Mouse (Mus musculus) telencephalon, adult 2 months (tissue): ENCODE measurements around the gene Gcdh.

Experiments
- DNase-seq: peaks from one replicate; pipeline ENCODE4 v3.0.0-alpha.2; 2011; ENCODE audit warnings: low read depth, low spot score

Gene Gcdh

DNA sequence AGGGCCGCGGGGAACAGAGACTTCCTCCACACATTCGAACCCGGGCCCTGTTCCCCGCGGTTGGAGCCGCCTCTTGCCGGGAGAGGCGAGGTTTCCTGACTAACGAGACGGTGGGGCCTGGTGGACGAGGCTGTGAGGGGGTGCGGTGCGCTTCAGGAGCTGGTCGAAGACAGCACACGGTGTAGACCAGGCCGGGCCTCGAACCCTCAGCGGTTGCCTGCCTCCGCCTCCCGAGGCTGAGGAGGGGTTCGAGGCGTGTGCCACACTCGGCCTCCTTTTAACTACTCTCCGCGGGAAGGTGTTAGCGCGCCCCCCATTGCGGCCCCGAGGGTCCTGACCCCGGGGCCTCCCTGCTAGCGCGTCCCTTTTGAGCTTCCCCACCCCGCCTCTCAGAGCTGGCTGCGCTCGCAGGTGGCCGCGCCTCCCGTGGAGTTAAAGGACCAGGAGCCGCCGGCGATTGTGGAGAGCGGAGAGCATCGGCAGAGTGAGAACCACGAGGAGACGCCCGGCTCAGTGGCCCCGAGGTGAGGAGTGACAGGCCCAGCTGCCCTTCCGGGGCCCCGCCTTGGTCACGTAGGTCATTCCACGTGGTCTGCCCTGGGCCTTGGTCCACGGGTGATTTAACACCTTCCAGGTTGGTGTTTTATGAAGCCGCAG, 21.3 kb downstream of the Gcdh start:
- DNase-seq: no peak

DNA sequence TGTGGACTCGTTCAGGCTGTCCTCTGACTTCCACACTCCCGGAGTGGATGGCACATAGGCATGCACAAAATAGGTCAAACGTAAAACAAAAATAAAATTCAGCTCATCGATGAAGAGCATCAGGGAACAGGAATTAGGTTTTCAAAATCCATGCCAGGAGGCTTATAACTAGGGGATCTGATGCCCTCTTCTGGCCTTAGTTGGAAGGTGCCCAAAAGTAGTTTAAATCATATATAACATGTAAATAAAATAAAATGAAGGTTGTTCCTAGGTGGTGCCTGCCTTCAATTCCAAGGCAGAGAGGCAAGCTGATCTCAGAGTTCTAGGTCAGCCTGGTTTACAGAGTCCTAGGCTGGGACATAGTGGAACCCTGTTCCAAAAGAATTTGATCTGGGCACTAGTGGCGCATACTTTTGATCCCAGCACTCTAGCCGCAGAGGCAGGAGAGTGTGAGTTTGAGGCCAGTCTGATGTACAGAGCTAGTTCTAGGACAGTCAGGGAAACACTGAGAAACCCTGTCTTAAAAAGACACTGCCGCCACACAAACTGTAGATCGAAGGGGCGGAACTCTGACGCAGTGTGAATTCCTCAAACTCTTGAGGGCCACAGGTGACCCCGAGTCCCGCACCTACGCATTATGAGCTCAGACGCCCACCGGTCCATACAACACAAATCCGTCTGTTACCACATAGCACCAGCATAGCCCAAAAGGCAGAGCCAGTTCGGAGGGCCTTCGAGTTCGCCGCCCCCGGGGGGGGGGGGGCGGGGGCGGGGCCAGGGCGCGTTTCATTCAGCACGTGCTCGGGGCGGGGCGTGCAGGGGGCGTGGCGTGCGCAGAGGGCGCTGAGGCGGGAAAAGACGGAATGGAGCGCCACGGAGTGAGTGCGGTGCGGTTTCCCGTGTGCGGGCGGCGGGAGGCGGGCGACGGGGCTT, 22.1 kb downstream of the Gcdh start, which contains the start of gene Syce2:
Gene Syce2, plus strand, starts transcription at position 736 of the 933 bp plus-strand sequence.
- no peak for DNase-seq

DNA sequence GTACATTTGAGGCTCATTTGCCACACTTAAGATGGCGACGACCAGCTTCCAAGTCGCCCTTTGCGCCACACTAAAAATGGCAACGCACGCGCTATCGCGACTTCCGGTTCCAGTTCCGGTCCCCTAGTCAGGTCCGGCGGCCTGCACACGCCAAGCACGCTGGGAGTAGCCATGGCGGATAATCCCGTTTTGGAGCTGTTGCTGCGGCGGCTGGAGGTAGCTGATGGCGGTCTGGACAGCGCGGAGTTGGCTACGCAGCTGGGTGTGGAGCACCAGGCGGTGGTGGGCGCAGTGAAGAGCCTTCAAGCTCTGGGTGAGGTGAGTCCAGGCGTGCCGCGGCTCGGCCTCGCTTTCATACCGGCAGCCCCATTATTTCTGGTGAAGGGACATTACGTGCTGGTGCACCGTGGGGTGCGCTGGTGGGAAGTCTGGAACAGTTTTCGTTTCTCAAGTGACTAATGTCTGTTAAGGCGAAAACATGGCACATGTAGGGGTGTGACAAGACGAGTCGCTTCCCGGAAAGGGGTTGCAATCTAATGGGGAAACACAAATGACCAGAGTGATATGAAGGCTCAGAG, 36.8 kb downstream of the Gcdh start, which contains the start of gene Farsa:
Gene Farsa, plus strand, starts transcription at position 126 of the 578 bp plus-strand sequence.
- peak; percentile 96 for DNase-seq

DNA sequence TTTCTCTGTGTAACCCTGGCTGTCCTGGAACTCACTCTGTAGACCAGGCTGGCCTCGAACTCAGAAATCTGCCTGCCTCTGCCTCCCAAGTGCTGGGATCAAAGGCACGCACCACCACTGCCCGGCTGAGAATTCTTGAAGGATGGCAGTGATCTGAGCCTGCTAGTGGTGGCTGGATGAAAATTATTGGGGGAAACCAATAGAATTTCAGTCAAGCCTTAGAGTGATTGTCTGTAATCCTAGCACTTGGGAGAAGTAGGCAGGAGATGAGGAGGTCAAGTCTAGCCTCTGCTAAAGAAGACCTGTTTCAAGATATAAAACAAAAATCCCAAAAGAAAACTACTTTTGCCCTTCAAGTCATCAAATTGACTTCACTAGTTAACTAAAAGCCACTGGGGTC, 37.3 kb downstream of the Gcdh start:
- DNase-seq: no peak

DNA sequence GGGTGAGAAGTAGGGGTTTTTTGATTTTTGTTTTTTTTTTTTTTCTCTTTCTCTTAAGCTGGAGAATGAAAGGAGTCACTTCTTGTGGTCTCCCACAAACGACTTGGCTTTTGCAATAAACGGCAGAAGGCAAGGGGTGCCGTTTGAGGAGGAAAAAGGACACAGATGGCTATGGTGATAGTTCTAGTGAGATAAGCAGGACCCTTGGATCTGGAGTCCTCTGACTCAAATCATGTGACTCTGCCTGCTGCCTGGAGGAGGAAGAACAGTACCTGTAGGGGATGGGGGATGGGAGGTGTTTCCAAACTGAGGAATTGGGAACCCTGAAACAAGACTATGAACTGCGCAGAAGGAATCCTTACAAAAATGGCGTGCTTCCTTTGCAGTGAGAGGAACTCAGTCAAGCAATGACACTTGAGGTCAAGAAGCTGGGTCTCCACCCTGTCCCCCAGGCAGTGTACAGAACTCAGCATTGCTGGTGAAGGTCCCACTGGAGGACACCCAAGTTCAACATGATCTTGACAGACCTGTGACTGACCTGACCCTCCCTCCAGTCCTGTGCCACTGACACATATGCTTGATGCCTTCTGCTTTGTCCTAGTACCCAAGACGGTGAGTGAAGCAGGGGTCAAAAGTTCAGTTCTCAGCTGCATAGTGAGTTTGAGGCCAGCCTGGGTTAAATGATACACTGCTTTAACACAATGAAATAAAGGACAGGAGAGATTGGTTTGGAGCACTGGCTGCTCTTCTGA, 45.9 kb downstream of the Gcdh start:
- no peak for DNase-seq

DNA sequence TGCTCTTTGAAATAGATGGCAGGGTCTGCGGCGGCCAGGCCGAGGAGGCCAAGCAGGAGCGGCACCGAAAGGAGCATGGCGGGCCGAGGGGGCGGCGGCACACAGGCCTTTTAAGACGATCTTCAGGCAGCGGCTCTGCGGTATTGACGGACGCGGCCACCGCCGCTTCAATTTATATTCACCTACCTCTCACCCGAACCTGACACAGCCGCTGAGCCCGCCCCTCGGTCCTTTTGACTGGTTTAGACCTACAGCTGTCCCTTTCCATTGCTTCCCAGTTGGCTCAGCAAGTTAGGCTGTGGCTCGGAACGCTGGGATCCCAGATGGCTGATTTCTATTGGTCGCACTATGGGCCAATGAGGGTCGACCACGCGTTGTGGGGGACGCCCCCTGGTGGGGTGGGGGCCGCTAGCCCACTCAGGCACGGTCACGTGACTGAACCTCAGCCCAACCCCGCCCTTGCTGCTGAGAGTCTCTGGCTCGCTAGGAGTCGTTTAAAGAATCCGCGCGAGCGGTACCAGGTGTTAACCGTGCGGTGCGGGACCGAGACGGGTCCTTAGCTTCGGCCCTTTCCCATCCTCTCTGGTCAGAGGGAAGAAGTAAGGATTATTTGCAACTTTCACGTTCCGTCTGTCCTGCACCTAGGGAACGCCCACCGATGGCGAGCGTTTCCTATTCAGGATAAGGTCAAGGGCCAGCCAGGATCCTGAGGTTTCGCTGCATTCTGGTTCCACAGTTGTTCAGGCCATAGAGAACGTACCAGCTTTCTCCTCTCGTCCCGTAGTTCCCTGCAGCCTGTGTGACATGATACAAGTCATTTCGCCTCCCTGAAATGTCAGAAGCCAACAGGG, 46.8 kb downstream of the Gcdh start, which contains the start of gene Calr:
Gene Calr, minus strand, starts transcription at position 213 of the 851 bp plus-strand sequence.
- DNase-seq: peak; percentile 100

DNA sequence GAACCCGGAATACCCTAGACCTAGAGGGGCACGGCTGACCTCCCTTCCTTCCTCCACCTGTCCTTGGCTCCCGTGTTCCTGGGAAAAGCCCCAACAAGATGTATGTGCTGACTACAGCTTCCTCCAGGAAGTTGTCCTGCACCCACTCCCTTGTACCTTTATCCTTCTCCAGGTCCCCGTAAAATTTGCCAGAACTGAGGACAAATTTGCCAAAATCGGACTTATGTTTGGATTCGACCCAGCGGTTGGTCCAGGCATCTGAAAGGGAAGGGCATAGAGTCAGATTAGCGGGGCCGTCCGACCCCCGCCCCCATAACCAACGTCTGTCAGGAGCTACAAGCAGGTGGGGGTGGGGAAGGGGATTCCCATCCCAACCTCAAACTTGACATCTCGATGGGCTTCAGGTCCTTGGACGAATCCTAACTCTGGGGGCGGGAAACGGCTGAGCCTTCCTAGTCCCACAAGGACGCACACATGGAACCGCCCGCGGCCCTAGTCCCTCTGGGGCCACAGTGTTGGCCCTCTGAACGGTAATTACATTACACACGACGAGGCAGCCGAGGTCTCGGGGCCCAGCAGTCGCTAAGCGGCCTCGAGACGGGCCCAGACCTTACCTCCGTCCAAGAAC, 47.5 kb downstream of the Gcdh start:
- no peak for DNase-seq

DNA sequence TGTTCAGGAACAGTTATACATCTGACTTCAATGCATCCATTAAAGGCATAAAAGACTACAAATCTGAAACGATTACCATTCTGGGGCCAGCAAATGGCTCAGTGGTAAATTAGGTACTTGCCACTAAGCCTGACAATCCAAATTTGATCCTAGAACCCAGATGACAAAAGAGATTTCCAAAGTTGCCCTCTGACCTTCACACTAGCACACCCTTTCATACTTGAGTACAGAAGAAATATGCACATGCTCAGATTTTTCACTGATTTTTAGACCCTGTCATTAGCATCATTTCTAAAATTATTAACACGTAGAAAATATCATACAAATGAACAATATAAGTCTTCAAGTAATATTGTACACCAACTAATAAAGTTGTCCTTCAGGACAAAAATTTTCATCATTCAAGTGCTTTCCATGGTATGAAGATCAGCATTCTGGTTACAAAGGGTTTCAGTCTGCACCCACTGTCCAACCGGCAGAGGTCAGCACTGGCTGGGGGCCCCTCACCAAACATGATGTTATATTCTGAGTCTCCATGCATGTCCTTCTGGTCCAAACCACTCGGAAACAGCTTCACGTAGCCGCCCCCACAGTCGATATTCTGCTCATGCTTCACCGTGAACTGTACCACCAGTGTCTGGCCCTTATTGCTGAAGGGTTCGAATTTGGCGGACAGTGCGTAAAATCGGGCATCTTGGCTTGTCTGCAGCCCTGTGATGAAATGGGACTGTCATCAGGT, 48.2 kb downstream of the Gcdh start:
- DNase-seq: no peak

DNA sequence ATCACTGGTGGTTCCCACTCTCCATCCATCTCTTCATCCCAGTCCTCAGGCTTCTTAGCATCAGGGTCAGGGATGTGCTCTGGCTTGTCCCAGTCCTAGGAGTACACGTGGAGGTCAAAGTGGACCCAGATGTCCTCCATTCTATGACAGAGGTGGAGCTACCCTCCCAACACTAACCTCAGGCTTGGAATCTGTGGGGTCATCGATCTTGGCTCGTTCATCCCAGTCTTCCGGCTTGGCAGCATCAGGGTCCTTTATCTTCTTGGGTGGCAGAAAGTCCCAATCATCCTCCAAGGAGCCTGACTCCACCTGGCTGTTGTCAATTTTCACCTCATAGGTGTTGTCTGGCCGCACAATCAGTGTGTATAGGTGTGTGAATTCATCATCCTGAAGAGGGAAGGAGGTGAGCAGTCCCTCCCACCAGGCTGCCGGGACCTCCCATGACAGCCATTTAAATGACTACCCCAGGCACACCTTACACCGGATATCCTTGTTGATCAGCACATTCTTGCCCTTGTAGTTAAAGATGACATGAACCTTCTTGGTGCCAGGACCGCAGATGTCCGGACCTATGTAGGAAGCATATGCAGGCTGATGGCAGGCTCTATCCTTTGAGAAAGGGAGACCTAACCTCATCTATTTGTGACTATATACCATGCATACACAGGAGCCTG, 49.2 kb downstream of the Gcdh start:
- no peak for DNase-seq

DNA sequence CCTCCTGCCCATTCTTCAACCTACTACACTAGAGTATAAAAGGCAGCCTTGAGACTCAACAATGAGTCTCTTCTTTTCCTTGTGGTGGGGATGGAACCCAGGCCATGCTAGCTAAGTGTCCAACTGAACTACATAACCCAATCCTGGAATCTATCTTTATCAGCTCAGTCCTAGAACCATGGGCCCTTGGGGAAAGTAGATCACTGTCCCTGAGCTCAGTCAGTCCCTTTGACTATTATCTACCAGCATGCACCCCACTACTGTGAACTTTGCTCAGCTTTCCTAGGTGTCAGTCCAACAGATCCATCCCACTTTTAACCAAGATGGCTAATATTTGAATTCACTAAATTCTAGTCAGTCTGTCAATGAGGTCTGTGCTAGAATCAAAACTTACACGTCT, 52.2 kb downstream of the Gcdh start:
- DNase-seq: no peak

DNA sequence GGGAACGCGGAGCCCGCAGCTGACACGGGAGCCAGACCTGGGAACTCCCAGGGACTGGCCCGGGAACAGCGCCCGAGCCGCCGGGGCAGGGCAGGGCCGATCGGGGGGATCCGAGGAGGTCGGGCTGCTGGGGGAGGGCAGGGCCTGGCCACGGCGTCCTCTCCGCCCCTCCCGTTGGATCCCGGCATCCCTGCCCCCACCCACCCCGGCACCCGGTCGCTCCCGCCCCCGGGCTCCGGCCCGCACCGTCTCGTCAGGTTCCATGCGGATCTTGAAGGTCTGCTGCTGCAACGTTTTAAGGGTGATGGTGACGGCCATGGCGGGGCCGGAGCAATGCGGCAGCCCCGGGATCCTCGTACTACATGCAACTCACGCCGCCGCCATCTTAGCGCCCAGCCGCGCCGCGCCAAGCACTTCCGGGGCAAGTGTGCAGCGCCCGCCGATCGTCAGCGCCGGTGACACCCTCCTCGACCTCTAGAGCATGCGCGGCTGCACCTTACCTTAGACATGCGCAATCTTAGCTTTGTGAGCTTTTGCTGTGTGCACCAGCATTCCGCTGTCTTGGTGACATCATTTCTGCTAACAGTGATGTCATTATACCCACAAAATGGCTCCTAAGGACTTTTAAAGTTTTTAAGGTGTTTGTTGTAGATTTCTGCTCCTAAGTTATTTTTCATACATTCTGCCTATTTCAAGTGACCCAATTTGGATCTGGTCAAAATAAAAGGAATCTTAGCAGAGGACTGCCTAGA, 53.3 kb downstream of the Gcdh start, which contains the start of gene Rad23a:
Gene Rad23a, minus strand, starts transcription at position 418 of the 752 bp plus-strand sequence.
- peak; percentile 95 for DNase-seq

DNA sequence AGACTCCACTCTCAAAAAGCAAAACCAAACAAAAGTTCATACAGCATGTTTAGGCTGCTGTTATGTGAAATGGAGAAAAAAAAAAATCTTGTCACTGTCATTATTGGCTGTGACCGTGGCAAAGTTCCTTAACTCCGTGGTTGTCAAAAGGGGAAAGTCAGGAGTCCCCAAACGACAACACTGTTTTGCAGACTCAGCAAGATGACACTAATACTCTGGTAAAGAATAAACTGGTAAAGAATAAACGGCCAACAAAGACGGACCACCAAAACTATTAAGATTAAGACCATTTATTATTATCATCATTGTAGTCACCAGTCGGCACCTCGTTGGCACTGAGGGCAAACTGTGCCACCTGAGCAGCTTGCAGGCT, 53.9 kb downstream of the Gcdh start:
- DNase-seq: no peak

DNA sequence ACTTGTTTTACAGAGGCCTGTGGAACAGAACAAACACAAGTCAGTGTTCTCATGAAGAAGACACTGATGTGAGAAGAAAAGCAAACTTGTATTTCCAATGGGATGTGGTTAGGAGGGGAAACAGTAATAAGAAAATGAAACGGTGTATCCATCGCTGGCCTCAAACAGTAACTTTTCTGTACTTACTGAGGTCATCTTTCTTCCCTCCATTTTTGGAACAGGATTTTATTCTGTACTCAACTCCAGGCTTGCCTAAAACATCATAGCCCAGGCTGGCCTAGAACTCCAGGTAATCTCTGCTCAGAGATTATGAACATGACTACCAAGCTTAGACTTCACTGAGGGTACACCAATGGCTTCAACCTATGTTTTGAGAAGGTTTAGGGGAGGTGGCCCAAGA, 54.3 kb downstream of the Gcdh start:
- DNase-seq: no peak

DNA sequence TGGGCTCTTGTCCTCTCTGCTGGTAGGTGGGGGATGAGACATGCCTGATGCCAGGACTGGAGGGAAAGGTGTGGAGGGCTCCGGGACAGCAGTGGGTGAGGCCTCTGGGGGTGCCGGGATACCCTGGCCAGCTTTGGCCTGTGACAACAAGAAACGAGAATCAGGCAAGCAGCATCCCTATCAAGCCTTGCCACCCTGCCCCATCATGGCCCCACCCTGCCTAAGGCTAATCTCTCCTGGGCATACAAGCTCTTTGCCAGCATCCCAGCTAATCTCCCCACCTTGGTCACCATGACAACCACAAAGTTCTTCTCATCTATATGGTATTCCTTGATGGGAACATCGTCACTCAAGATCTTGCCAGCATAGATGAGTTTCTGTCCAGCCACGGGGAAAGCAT, 55.2 kb downstream of the Gcdh start:
- DNase-seq: no peak

DNA sequence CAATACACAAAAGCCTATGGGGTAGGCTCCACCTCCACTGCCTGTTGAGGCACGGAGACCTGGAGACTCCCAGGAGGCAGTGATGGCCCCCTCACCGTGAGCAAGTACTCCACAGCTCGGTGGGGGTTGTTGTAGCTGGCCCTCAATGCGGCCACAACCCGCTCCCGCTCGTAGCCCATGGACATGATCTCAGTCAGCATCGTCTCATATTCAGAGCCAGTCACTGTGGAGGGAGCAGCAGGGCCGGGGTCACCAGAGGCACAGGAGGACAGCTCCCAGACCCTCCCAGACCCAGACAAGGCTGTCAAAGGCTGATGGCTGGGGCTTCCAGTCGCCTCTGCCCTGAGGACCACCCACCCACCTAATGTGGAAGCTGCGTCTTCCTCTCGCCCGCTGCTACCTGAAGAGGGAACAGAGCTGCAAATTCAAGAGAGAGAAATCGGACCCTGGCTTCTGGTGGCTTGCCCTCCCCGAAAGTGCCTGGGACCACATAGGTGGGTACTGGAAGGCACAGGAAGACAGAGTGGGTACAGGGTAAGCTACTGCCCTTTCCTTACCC, 55.7 kb downstream of the Gcdh start:
- no peak for DNase-seq

DNA sequence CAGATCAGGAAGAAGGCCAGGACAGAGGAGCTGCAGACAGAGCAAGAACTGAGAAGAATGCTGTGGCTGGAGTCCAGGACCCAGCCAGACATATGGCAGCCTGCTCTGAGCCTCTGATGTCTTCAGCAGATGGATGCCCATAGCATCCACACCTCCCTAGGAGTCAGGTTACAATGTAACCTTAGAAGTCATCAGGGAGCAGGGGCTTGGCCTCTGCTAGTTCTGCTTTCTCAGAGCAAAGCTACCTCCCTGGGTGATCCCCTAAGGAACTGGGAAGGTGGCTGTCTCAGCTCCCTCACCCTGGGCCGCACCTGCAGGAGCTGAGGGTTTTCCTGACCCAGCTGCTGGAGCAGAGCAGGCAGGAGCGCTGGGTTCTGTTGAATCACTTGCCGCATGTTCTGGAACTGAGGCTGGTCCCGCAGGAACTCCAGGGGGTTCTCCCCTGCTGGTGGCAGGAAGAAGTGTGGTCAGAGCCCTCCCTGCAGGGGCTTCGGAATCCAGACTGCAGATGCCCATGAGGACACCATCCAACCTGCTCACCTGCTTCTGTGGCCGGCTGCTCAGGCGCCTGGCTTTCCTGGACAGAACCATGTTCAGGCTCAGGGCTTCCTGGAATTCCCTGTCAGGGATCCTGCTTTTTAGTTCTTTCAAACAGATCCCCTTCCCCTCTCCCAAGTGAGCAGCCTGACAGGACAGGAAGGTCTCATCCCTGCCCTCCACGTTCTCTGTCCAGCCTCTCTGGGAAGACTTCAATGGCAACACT, 56.4 kb downstream of the Gcdh start:
- DNase-seq: no peak
